Mouse (Mus musculus) limb, embryonic 10.5 days (tissue): ENCODE measurements around the gene Inpp5b. TPM values are rescaled to one million over a fixed set of nuclear protein-coding genes. Genes with fewer than 3 reads are reported as not detected.

Experiments used
- DNase-seq: peaks from one replicate; pipeline ENCODE4 v3.0.0-alpha.2; 2017; ENCODE audit warnings: low spot score
- H3K27ac ChIP-seq: fragments of 300-500 bp; sonication (generic); 2 replicates; pipeline ENCODE4 v1.5.1; 2016; ENCODE audit warnings: mild to moderate bottlenecking
- H3K27me3 ChIP-seq: fragments of 300-500 bp; sonication (generic); 2 replicates; pipeline ENCODE4 v1.6.1; 2016; ENCODE audit warnings: low read depth, mild to moderate bottlenecking; ENCODE audit not compliant: poor library complexity, severe bottlenecking
- H3K36me3 ChIP-seq: fragments of 300-500 bp; sonication (generic); 2 replicates; pipeline ENCODE4 v1.6.1; 2016; ENCODE audit warnings: mild to moderate bottlenecking, moderate library complexity
- H3K4me1 ChIP-seq: fragments of 300-500 bp; sonication (generic); 2 replicates; pipeline ENCODE4 v1.6.1; 2016
- H3K4me3 ChIP-seq: fragments of 300-500 bp; sonication (generic); 2 replicates; pipeline ENCODE4 v1.5.1; 2016; ENCODE audit warnings: mild to moderate bottlenecking, moderate library complexity
- H3K9me3 ChIP-seq: fragments of 300-500 bp; sonication (generic); replicated peaks from 2 replicates; pipeline ENCODE4 v1.6.1; 2016; ENCODE audit warnings: mild to moderate bottlenecking
- WGBS: fragments of 180-500 bp; shearing (Covaris S2); methylation state at CpG from one replicate; pipeline ENCODE4 v1.1.7; 2016; 5-methylcytosine and 5-hydroxymethylcytosine counted together
- polyA plus RNA-seq: library from polyadenylated mRNA; unstranded; fragments of >200 nt; fragmentation: Nextera tagmentation; extraction: Ambion mirVana; gene quantifications from 2 replicates; pipeline ENCODE4 v1.2.1, GENCODE M21; 2016

Gene Inpp5b
- polyA plus RNA-seq = 22.7 and 22.8 TPM in 2 replicates

GRCm38 (mm10) chr4:124741376-124742343, at the start of gene Inpp5b:
TSS of gene Inpp5b (plus strand) at chr4:124741850.
- H3K4me1 ChIP-seq = peaks cover 13% of the 10 kb centered on the region
- H3K9me3 ChIP-seq = no peaks in the 10 kb centered on the region
- WGBS = 20% methylated on average over 25 of the region's 25 CpGs
- peak; percentile 80 for DNase-seq
- no peaks in the 10 kb centered on the region for H3K36me3 ChIP-seq
- H3K27ac ChIP-seq = peak within 1 kb of the TSS; percentile 69
- no peaks in the 10 kb centered on the region for H3K27me3 ChIP-seq
- H3K4me3 ChIP-seq = peak within 1 kb of the TSS; percentile 54

DNA sequence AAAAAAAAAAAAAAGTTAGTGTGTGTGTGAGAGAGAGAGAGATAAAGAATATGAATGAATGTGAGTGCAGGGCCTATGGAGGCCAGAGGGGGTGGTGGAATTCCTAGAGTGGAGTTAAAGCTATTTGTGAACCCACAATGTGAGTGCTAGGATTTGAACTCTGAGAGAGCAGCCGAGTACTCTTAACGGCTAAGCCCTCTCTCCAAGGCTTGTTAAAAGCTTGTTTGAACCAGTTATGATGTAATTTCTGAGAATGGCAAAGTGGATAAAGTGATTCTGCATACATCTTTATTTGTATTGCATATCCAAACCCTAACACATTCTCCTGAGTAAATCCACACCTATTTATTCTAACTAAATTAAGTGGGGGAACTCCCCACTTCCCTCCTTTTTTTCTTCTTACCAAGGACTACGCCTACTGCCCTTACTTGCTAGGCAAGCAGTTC, 49.2 kb upstream of the Inpp5b start:
- H3K27me3 ChIP-seq = peaks cover 8% of the 10 kb centered on the region; the same call in 1 of the 2 replicates
- WGBS = 75% methylated on average over 3 of the region's 3 CpGs
- no peak for DNase-seq
- peaks cover 32% of the 10 kb centered on the region for H3K4me1 ChIP-seq
- H3K36me3 ChIP-seq = peaks cover 26% of the 10 kb centered on the region
- peak overlapping the region; percentile 81 for H3K4me3 ChIP-seq
- H3K27ac ChIP-seq = peak overlapping the region; percentile 85
- no peaks in the 10 kb centered on the region for H3K9me3 ChIP-seq

- DNase-seq = peak; percentile 88
- H3K9me3 ChIP-seq = no peaks in the 10 kb centered on the region
- peaks cover 8% of the 10 kb centered on the region; the same call in 1 of the 2 replicates for H3K27me3 ChIP-seq
- H3K4me3 ChIP-seq = peak within 1 kb of the TSS; percentile 81
- H3K4me1 ChIP-seq = peaks cover 32% of the 10 kb centered on the region
- 1% methylated on average over 43 of the region's 43 CpGs for WGBS
- H3K36me3 ChIP-seq = peaks cover 18% of the 10 kb centered on the region
- H3K27ac ChIP-seq = peak within 1 kb of the TSS; percentile 85
Observed at GRCm38 (mm10) chr4:124693135-124693894, 48.3 kb upstream of the Inpp5b start, which contains the start of gene Utp11. TSS of gene Utp11 (minus strand) at chr4:124693600.

DNA sequence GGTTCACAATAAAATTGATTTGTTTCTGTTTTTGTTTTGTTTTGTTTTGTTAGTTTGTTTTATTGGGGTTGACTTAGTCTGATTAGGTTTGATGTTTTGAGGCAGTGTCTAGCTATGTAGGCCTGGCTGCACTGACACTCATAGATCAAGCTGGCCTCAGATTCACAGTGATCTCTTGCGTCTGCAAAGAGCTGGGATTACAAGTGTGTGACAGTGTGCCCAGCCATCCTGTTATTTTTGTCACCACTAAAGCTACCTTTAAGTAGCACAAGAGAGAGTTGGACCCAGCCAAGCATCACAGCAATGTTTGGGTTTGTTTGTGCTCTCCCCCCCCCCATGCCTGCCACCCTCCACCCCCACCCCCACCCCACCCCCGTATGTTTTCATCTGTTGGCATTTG, 47.1 kb upstream of the Inpp5b start:
- WGBS = 81% methylated on average over 2 of the region's 2 CpGs
- H3K9me3 ChIP-seq = no peaks in the 10 kb centered on the region

DNA sequence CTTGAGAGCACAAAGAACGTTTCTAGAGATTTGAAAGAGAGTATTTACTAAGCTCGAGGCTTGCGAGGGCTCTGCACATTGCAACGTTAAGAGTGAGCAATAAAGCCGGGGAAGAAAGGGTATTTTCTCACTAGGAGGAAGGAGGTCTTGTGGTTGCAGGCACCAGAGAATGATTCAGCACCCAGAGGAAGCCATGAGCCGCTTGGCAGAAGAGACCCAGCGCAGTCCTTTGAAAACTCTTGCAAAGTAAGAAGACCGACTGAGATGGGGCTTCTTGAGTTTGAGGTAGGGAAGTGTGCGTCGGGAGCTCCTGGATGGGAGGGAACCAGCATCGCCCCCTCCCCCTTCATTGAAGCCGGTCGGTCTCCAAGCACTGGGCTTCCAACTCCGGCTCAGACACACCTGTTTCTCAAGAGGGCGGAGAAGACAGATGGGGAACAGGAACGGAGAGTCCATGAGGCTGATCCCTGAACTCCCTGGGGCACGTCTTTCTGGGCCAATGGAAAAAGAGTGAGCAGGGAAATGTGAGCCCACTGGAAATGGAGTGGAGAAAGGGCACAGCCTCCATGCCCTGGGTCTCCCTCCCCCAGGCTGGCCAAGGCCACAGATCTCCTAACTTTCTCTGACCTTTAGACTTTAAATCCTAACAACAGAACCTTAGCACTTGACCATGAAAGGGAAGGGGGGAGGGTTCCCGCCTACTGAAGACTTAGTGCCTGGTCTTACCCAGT, 45.7 kb upstream of the Inpp5b start:
- peaks cover 8% of the 10 kb centered on the region; the same call in 1 of the 2 replicates for H3K27me3 ChIP-seq
- peaks cover 42% of the 10 kb centered on the region for H3K4me1 ChIP-seq
- 9% methylated on average over 18 of the region's 18 CpGs for WGBS
- DNase-seq = peak; percentile 44
- H3K9me3 ChIP-seq = no peaks in the 10 kb centered on the region
- H3K36me3 ChIP-seq = peaks cover under 1% of the 10 kb centered on the region; the same call in 1 of the 2 replicates
- peak overlapping the region; percentile 63 for H3K27ac ChIP-seq
- H3K4me3 ChIP-seq = peak overlapping the region; percentile 26

More for the DNA sequence above, 47.1 kb upstream of the Inpp5b start:
- Histone ChIP-seq H3K36me3 (peaks cover 6% of the 10 kb centered on the region; the same call in 1 of the 2 replicates), H3K4me3 (no peak overlapping the region), H3K27ac (no peak overlapping the region), H3K27me3 (peaks cover 8% of the 10 kb centered on the region; the same call in 1 of the 2 replicates), H3K4me1 (peaks cover 37% of the 10 kb centered on the region)
- no peak for DNase-seq

GRCm38 (mm10) chr4:124699791-124700190, 41.9 kb upstream of the Inpp5b start:
- peak overlapping the region; percentile 99 for H3K27ac ChIP-seq
- H3K4me1 ChIP-seq = peaks cover 65% of the 10 kb centered on the region
- peaks cover 8% of the 10 kb centered on the region; the same call in 1 of the 2 replicates for H3K27me3 ChIP-seq
- 5% methylated on average over 6 of the region's 6 CpGs for WGBS
- peak overlapping the region; percentile 96 for H3K4me3 ChIP-seq
- peaks cover 7% of the 10 kb centered on the region; the same call in 1 of the 2 replicates for H3K36me3 ChIP-seq
- no peaks in the 10 kb centered on the region for H3K9me3 ChIP-seq
- DNase-seq = no peak

DNA sequence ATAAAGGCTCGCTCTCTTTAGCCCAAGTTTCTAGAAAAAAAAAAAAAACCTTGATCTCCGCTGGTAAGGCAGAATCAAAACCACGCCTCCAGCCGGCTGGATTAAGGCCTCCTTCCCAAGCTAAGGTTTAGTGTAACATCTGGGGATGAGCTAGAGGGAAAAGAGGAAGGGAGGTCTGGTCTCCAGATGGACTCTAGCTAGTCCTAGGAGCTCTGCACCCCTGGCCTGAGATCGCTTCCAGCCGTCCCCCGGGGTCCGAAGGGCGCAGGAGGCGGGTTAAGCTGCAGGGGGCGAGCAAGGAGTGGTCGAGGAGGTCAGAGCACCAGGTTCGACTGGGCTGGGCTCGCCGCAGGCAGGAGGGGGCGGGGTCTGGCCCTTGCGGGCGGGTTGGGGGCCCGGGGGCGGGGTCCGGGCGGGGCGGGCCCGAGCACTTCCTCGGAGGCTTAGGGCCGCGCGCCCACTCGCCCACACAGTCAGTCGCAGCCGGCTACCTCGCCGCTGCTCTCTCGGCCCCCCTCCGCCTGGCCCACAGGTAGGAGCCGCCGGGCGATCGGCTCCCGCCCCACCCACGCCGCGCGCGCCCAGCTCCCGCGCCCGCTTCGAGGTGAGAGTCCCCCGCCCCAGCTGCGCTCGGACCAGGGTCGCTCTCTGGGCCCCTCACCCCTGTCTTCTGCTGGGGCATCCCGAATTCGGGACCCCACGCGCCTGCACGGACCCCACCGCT, 41.2 kb upstream of the Inpp5b start, which contains the start of gene Fhl3:
Gene Fhl3, plus strand, starts transcription at position 454 of the 724 bp plus-strand sequence.
- peak; percentile 91 for DNase-seq
- H3K27ac ChIP-seq = peak within 1 kb of the TSS; percentile 99
- H3K4me3 ChIP-seq = peak within 1 kb of the TSS; percentile 96
- no peaks in the 10 kb centered on the region for H3K9me3 ChIP-seq
- under 1% methylated on average over 43 of the region's 59 CpGs for WGBS
- H3K36me3 ChIP-seq = peaks cover 9% of the 10 kb centered on the region
- peaks cover 8% of the 10 kb centered on the region; the same call in 1 of the 2 replicates for H3K27me3 ChIP-seq
- peaks cover 69% of the 10 kb centered on the region for H3K4me1 ChIP-seq

DNA sequence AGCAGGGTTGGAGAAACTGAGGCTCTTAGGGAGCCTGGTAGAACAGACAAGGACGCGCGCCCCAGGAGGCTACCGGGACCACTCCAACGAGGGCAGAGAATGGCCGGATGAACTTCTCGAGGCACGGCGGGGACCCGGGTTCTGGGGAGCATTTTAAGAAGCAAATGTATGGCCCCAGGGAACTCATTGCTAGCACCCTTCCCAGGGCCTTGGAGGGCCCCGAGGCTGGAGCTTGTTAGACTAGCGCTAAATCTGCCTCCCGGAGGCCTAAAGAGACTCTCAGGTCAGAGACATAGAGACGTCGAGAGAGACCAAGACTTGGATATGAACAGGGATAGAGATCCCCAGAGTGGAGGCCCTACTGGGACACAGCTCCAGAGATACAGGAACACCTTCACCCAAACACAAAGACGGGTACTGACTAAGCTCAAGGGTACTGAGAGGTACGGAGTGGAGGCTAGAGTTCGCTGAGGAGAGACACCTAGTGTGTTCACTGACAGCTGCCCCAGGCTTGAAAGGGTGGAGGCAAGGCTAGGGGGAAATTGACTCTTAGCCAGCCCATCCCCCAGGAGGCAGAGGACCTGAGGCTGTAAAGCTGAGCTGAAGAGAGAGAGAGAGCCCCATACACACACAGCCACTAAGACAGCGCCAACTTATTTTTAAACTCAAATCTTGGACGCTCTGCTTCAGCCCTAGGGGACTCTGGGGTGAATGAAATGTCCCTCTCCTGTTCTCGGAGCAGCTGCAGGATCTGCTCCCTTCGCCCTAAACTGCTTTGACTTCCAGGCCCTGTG, 40.4 kb upstream of the Inpp5b start:
- peaks cover 69% of the 10 kb centered on the region for H3K4me1 ChIP-seq
- peaks cover 1% of the 10 kb centered on the region; the same call in 1 of the 2 replicates for H3K27me3 ChIP-seq
- H3K36me3 ChIP-seq = peaks cover 18% of the 10 kb centered on the region
- H3K27ac ChIP-seq = peak overlapping the region; percentile 99
- H3K4me3 ChIP-seq = peak overlapping the region; percentile 96
- DNase-seq = peak; percentile 56
- no peaks in the 10 kb centered on the region for H3K9me3 ChIP-seq
- WGBS = 2% methylated on average over 22 of the region's 22 CpGs

DNA sequence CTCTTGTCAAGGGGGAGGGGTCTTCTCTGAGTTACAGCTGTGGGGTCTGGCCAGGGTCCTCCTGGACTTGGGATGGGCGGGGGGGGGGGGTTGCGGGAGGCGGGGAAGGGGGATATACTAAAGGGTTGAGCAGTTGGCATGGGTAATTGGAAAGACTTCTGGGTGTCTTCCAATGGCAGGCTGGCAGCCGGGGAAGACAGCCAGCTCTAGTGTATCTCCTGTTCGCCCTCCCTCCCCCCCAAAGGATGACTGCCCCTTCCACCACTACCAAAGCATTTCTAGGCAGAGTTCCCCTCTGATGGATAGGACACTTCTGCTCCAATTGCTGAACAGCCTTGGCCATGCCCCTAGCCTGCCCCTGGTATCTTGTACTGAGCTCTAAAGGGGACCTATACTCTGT, 39.7 kb upstream of the Inpp5b start:
- H3K36me3 ChIP-seq = peaks cover 24% of the 10 kb centered on the region
- no peaks in the 10 kb centered on the region for H3K27me3 ChIP-seq
- peak overlapping the region; percentile 99 for H3K27ac ChIP-seq
- no peaks in the 10 kb centered on the region for H3K9me3 ChIP-seq
- H3K4me1 ChIP-seq = peaks cover 69% of the 10 kb centered on the region
- no peak for DNase-seq
- 25% methylated on average over 4 of the region's 5 CpGs for whole genome bisulfite sequencing
- H3K4me3 ChIP-seq = peak overlapping the region; percentile 96

- 24% methylated on average over 2 of the region's 2 CpGs for WGBS
- H3K27me3 ChIP-seq = no peaks in the 10 kb centered on the region
Observed at GRCm38 (mm10) chr4:124703406-124703805, 38.2 kb upstream of the Inpp5b start.

More at GRCm38 (mm10) chr4:124703406-124703805, 38.2 kb upstream of the Inpp5b start:
- Histone ChIP-seq H3K27ac (peak overlapping the region; percentile 90), H3K4me3 (peak overlapping the region; percentile 37), H3K4me1 (peaks cover 84% of the 10 kb centered on the region), H3K36me3 (peaks cover 36% of the 10 kb centered on the region), H3K9me3 (no peaks in the 10 kb centered on the region)
- peak; percentile 43 for DNase-seq
